ENCODE assay signal across 7 mouse cellular contexts in the genomic region with DNA sequence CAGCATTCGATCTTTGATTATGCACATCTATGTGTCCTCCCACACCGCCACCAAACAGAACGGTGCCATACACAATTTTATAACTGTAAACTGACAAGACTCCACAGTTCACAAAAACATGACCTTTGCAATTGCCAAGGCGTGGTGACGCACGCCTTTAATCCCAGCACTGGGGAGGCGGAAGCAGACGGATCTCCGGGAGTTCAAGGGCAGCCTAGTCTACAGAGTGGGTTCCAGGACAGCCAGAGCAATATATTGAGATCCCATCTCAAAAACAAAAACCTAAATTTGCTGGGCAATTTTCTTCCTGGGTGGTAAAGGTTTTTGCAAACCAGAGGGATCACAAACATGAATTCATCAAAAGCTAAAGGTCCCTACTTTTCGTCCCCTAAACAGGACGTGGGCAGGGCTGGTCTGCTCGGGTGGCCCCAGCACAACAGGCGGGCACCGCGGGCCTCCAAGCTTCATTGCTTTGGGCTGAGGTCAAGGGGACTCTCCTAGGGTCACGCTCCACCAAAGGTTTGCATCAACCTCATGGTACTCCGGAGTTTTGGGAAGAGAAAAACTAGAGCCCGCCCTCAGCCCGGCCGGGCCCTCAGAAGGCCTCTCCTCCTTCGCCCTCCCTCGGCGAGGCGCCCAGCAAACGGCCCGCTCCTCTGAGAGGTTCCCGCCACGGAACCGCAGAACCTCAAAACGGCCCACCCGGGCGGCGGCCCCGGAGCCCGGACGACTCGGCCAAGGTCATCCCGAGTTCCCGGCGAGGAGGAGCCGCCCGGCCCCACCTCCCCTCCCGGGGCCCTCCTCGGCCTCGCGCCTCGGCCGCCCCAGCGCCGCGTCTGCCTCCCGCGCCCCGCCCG. TPM values are rescaled to one million over a fixed set of nuclear protein-coding genes. Genes with fewer than 3 reads are reported as not detected.
DNase-seq lines count a peak whose midpoint lies in the region; ATAC-seq and TF ChIP-seq lines count a peak whose summit lies in the region.

No protein-coding gene starts in this region.

- no peak for DNase-seq in Patski (ENCODE audit: low read depth, low spot score)
- DNase-seq in embryonic facial prominence, embryonic 10.5 days (ENCODE audit: low spot score) = no peak
- peak; percentile 60 for DNase-seq in kidney, adult 9 months
- DNase-seq in lung, adult 18-20 months = peak; percentile 63 to 69

- in situ Hi-C loops in Patski (cut with MboI; ENCODE audit: low pct_unique_long_range_greater_than_20kb) = loop anchor here (10.0 kb wide), 1 partner anchor 106 kb away; a partner anchor contains a TSS

- H3K4me2 ChIP-seq in heart, embryonic 11.5 days = peak overlapping the region; percentile 73
- H3K4me2 ChIP-seq in neural tube, embryonic 14.5 days (ENCODE audit: low read depth, low read length) = peak overlapping the region; percentile 76

- H3K27ac ChIP-seq in embryonic facial prominence, embryonic 10.5 days (replicated peaks) = peak overlapping the region; percentile 97
- peak overlapping the region; percentile 69 for H3K27ac ChIP-seq in heart, embryonic 11.5 days (ENCODE audit: low read depth, low read length)
- H3K27ac ChIP-seq in neural tube, embryonic 14.5 days (ENCODE audit: low read depth, low read length) = peak overlapping the region; percentile 55

- peak overlapping the region; percentile 87 for H3K9ac ChIP-seq in heart, embryonic 11.5 days (ENCODE audit: low read depth, low read length)
- peak overlapping the region; percentile 91 for H3K9ac ChIP-seq in neural tube, embryonic 14.5 days (replicated peaks; ENCODE audit: low read depth, low read length)

- H3K4me1 ChIP-seq in embryonic facial prominence, embryonic 10.5 days = peaks cover 11% of the 10 kb centered on the region
- peaks cover 9% of the 10 kb centered on the region for H3K4me1 ChIP-seq in heart, embryonic 11.5 days (ENCODE audit: control insufficient read depth, insufficient read depth, low read length)
- peaks cover 10% of the 10 kb centered on the region; the same call in 1 of the 2 replicates for H3K4me1 ChIP-seq in neural tube, embryonic 14.5 days (ENCODE audit: control insufficient read depth, insufficient read depth, low read length)

- H3K4me3 ChIP-seq in embryonic facial prominence, embryonic 10.5 days = peak overlapping the region; percentile 92
- H3K4me3 ChIP-seq in heart, embryonic 11.5 days (ENCODE audit: low read depth, low read length) = peak overlapping the region; percentile 75
- H3K4me3 ChIP-seq in neural tube, embryonic 14.5 days (ENCODE audit: low read depth, low read length) = peak overlapping the region; percentile 87

- POLR2A ChIA-PET in Patski (lab: Charles Lee) = interaction anchor here (0.6 kb wide), 1 partner anchor 72 kb away, joined by 4 read pairs; no protein-coding TSS in a partner anchor

- peaks cover 41% of the 10 kb centered on the region for H3K36me3 ChIP-seq in embryonic facial prominence, embryonic 10.5 days (replicated peaks)
- peaks cover 8% of the 10 kb centered on the region for H3K36me3 ChIP-seq in heart, embryonic 11.5 days (ENCODE audit: control insufficient read depth, insufficient read depth, low read length)
- H3K36me3 ChIP-seq in neural tube, embryonic 14.5 days (ENCODE audit: control insufficient read depth, insufficient read depth, low read length) = peaks cover 12% of the 10 kb centered on the region; the same call in 1 of the 2 replicates

- peak; percentile 60 for ATAC-seq in CD4-positive, CD25-positive, alpha-beta regulatory T cell, adult 4 months
- peak; percentile 61 for ATAC-seq in Patski
- peak; percentile 82 for ATAC-seq in heart, embryonic 11.5 days (replicated peaks; ENCODE audit: insufficient number of reproducible peaks, low FRiP score, low TSS enrichment)
- ATAC-seq in neural tube, embryonic 14.5 days (ENCODE audit: low read depth) = peak; percentile 75

- CTCF ChIA-PET in Patski (lab: Charles Lee) = interaction anchor here (1.3 kb wide), 1 partner anchor 45 kb away, joined by 3 read pairs; no protein-coding TSS in a partner anchor

- TF ChIP-seq CTCF in Patski (IDR thresholded peaks at IDR 0.05) = no peak

- WGBS in embryonic facial prominence, embryonic 10.5 days = 5% methylated on average over 55 of the region's 55 CpGs
- WGBS in heart, embryonic 11.5 days (ENCODE audit: insufficient replicate concordance) = 4% methylated on average over 55 of the region's 55 CpGs
- 5% methylated on average over 46 of the region's 55 CpGs for WGBS in neural tube, embryonic 14.5 days

- 0 out of 2 replicates have a peak, but pooled peaks cover 3% of the 10 kb centered on the region for H3K9me3 ChIP-seq in embryonic facial prominence, embryonic 10.5 days
- H3K9me3 ChIP-seq in heart, embryonic 11.5 days (replicated peaks; ENCODE audit: control insufficient read depth, low read length) = no peaks in the 10 kb centered on the region
- H3K9me3 ChIP-seq in neural tube, embryonic 14.5 days (ENCODE audit: control insufficient read depth, low read length) = no peaks in the 10 kb centered on the region

- H3K27me3 ChIP-seq in Patski = no peaks in the 10 kb centered on the region
- H3K27me3 ChIP-seq in embryonic facial prominence, embryonic 10.5 days (replicated peaks; ENCODE audit: low read depth, poor library complexity, severe bottlenecking) = no peaks in the 10 kb centered on the region
- H3K27me3 ChIP-seq in heart, embryonic 11.5 days (ENCODE audit: control insufficient read depth, insufficient read depth, low read length) = no peaks in the 10 kb centered on the region
- no peaks in the 10 kb centered on the region for H3K27me3 ChIP-seq in neural tube, embryonic 14.5 days (ENCODE audit: control insufficient read depth, insufficient read depth, low read length)

RNA-seq across cellular contexts. Expression of a gene that starts 0.6 kb away (rescaled TPM):
- 10 to 100 TPM; 52.6 to 88.0 TPM for polyA plus RNA-seq in CD4-positive, CD25-positive, alpha-beta regulatory T cell, adult 4 months (2017; shearing (Covaris generic))
- polyA plus RNA-seq in Patski (2021) = 61.5 TPM
- polyA plus RNA-seq in embryonic facial prominence, embryonic 10.5 days (2016; fragmentation: Nextera tagmentation; extraction: Ambion mirVana) = 50.9 and 52.1 TPM in 2 replicates
- 36.5 and 36.8 TPM in 2 replicates for polyA plus RNA-seq in heart, embryonic 11.5 days (2014; fragmentation: Nextera tagmentation; extraction: Ambion mirVana)
- polyA plus RNA-seq in neural tube, embryonic 14.5 days (2014; fragmentation: Nextera tagmentation; extraction: Ambion mirVana) = 32.3 and 40.0 TPM in 2 replicates

RNA-seq across cellular contexts. Expression of a gene that starts 3.8 kb away (rescaled TPM):
- under 1 TPM; 0.48 to 0.67 TPM for polyA plus RNA-seq in CD4-positive, CD25-positive, alpha-beta regulatory T cell, adult 4 months (2017; shearing (Covaris generic))
- 3.8 TPM for polyA plus RNA-seq in Patski (2021)
- polyA plus RNA-seq in embryonic facial prominence, embryonic 10.5 days (2016; fragmentation: Nextera tagmentation; extraction: Ambion mirVana) = 1.2 and 1.7 TPM in 2 replicates
- 0.38 and 0.84 TPM in 2 replicates for polyA plus RNA-seq in heart, embryonic 11.5 days (2014; fragmentation: Nextera tagmentation; extraction: Ambion mirVana)
- polyA plus RNA-seq in neural tube, embryonic 14.5 days (2014; fragmentation: Nextera tagmentation; extraction: Ambion mirVana) = 1.7 and 2.7 TPM in 2 replicates

Comparison
In these comparisons a context has a peak if more than half of its experiments do, and no peak if none do; other contexts are left out.
1. DNase-seq: peak in kidney, adult 9 months (single experiment) and lung, adult 18-20 months (2 of 2); none in Patski (single experiment) and embryonic facial prominence, embryonic 10.5 days (single experiment).
2. Peak in every context shown above with its lines, with median percentiles within 50 percentile points of each other: ATAC-seq, H3K27ac ChIP-seq and H3K4me3 ChIP-seq.